Mouse (Mus musculus): ENCODE results near the gene Gm20388. TPM values are rescaled to one million over a fixed set of nuclear protein-coding genes. Genes with fewer than 3 reads are reported as not detected.

Gene Gm20388
- total and polyA plus RNA-seq, 3 experiments: 0.02 to 0.05 TPM; not detected in 1

DNA sequence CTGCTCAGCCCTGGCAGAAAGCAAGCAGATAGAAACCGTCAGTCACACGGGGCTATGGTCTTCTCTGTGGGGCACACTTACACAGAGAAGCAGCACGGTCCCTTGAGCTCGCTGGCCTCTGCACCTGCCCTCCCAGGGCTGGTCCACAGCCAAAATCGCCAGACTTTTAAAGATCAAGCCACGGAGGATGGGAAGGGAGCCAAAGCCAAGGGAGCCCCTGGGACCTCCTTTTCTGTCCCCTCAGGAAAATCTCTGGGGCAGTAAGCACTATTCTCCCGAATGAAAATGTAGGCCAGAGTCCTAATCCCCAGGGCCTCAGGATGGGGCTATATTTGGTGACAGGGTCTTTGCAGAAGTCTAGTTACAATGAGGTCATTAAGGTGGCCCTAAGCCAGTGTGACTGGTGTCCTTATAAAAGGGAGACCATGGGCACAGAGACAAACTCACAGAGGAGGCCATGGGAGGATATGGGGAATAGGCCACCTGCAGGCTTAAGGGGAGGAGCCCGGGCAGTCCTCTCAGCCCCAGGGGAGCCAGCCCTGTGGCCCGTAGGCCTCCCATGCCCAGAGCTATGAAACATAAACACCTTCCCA is 4374.4 kb downstream of the Gm20388 start:
- Histone ChIP-seq H3K36me3 (replicated peaks) (no peaks in the 10 kb centered on the region), H3K9me3 (replicated peaks) (peaks cover 71% of the 10 kb centered on the region), H3K27me3 (ENCODE audit: insufficient read depth, low read length) (0 out of 2 replicates have a peak, but pooled peaks cover 2% of the 10 kb centered on the region), H3K4me3 (ENCODE audit: low read depth, low read length) (no peak overlapping the region), H3K4me1 (ENCODE audit: insufficient read depth, low read depth, low read length) (no peaks in the 10 kb centered on the region)
- no peak for TF ChIP-seq TAL1 (conservative IDR thresholded peaks at IDR 0.05; ENCODE audit: low read depth, low read length)
- no peak for TF ChIP-seq GATA1 (IDR thresholded peaks at IDR 0.05; ENCODE audit: borderline replicate concordance, low read length)
- TF ChIP-seq GATA2 (IDR thresholded peaks at IDR 0.05; ENCODE audit: borderline replicate concordance, low read depth, low read length): no peak
- TF ChIP-seq POLR2AphosphoS5 (IDR thresholded peaks at IDR 0.05; ENCODE audit: insufficient replicate concordance, low read depth, low read length): no peak
- TF ChIP-seq CTCF (IDR thresholded peaks at IDR 0.05; ENCODE audit: low read depth, low read length): no peak
- DNase-seq (ENCODE audit: low spot score): no peak
- no peak for ATAC-seq (ENCODE audit: extremely low read depth, insufficient number of reproducible peaks, low FRiP score, poor library complexity, severe bottlenecking)

GRCm38 (mm10) chr8:124286461-124287124 is 4376.0 kb downstream of the Gm20388 start:
- Histone ChIP-seq H3K9me3 (replicated peaks) (peaks cover 72% of the 10 kb centered on the region), H3K36me3 (replicated peaks) (no peaks in the 10 kb centered on the region), H3K4me3 (ENCODE audit: low read depth, low read length) (no peak overlapping the region), H3K27me3 (ENCODE audit: insufficient read depth, low read length) (0 out of 2 replicates have a peak, but pooled peaks cover 2% of the 10 kb centered on the region), H3K4me1 (ENCODE audit: insufficient read depth, low read depth, low read length) (no peaks in the 10 kb centered on the region)
- ATAC-seq (ENCODE audit: extremely low read depth, insufficient number of reproducible peaks, low FRiP score, poor library complexity, severe bottlenecking) (no peak), DNase-seq (ENCODE audit: low spot score) (no peak)
- TF ChIP-seq GATA1 (IDR thresholded peaks at IDR 0.05; ENCODE audit: borderline replicate concordance, low read length) (no peak), CTCF (IDR thresholded peaks at IDR 0.05; ENCODE audit: low read depth, low read length) (no peak), GATA2 (IDR thresholded peaks at IDR 0.05; ENCODE audit: borderline replicate concordance, low read depth, low read length) (no peak), POLR2AphosphoS5 (IDR thresholded peaks at IDR 0.05; ENCODE audit: insufficient replicate concordance, low read depth, low read length) (no peak), TAL1 (conservative IDR thresholded peaks at IDR 0.05; ENCODE audit: low read depth, low read length) (no peak)

- DNase-seq (ENCODE audit: low spot score) (no peak), ATAC-seq (ENCODE audit: extremely low read depth, insufficient number of reproducible peaks, low FRiP score, poor library complexity, severe bottlenecking) (no peak)
- H3K4me1 ChIP-seq (ENCODE audit: insufficient read depth, low read depth, low read length): no peaks in the 10 kb centered on the region
- H3K4me3 ChIP-seq (ENCODE audit: low read depth, low read length): no peak overlapping the region
- H3K36me3 ChIP-seq (replicated peaks): no peaks in the 10 kb centered on the region
- peaks cover 70% of the 10 kb centered on the region for H3K9me3 ChIP-seq (replicated peaks)
- H3K27me3 ChIP-seq (ENCODE audit: insufficient read depth, low read length): 0 out of 2 replicates have a peak, but pooled peaks cover 2% of the 10 kb centered on the region
- TF ChIP-seq GATA1 (IDR thresholded peaks at IDR 0.05; ENCODE audit: borderline replicate concordance, low read length): no peak
Measured at GRCm38 (mm10) chr8:124288215-124288864, 4377.7 kb downstream of the Gm20388 start.

DNA sequence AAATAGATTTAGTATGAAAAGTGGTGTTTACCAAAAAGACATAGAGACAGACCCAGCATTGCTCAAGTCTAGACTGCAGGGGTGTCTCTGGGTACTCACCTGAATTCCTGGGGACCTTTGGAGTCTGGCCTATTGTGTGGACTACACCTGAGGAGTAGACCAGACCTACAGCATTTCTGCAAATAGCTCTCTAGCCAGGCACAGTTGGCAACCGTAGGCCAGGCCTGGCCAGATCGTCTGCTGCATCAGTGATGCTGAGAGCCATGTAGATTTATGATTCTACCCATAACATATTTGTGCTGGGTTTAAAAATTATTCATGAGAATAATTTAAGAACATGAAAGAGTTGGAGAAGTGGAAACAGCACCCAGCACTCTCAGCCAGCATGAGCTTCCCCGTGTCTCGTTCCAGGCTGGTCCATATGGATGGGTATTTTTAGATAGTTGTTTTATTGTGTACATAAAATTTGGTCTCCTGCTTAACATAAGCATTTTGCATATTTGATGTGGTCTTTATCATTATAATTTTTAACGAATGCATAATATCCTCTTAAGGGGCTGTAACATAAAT is 4378.9 kb downstream of the Gm20388 start:
- H3K36me3 ChIP-seq (replicated peaks): no peaks in the 10 kb centered on the region
- peaks cover 64% of the 10 kb centered on the region for H3K9me3 ChIP-seq (replicated peaks)
- H3K27me3 ChIP-seq (ENCODE audit: insufficient read depth, low read length): no peaks in the 10 kb centered on the region
- DNase-seq (ENCODE audit: low spot score) (no peak), ATAC-seq (ENCODE audit: extremely low read depth, insufficient number of reproducible peaks, low FRiP score, poor library complexity, severe bottlenecking) (no peak)
- H3K4me1 ChIP-seq (ENCODE audit: insufficient read depth, low read depth, low read length): no peaks in the 10 kb centered on the region
- no peak for TF ChIP-seq CTCF (IDR thresholded peaks at IDR 0.05; ENCODE audit: low read depth, low read length)
- no peak overlapping the region for H3K4me3 ChIP-seq (ENCODE audit: low read depth, low read length)

GRCm38 (mm10) chr8:124290911-124291691 is 4380.5 kb downstream of the Gm20388 start:
- ATAC-seq (ENCODE audit: extremely low read depth, insufficient number of reproducible peaks, low FRiP score, poor library complexity, severe bottlenecking): no peak
- Histone ChIP-seq H3K36me3 (replicated peaks) (no peaks in the 10 kb centered on the region), H3K4me3 (ENCODE audit: low read depth, low read length) (no peak overlapping the region), H3K9me3 (replicated peaks) (peaks cover 64% of the 10 kb centered on the region), H3K4me1 (ENCODE audit: insufficient read depth, low read depth, low read length) (no peaks in the 10 kb centered on the region), H3K27me3 (ENCODE audit: insufficient read depth, low read length) (no peaks in the 10 kb centered on the region)
- no peak for TF ChIP-seq GATA2 (IDR thresholded peaks at IDR 0.05; ENCODE audit: borderline replicate concordance, low read depth, low read length)
- no peak for TF ChIP-seq POLR2AphosphoS5 (IDR thresholded peaks at IDR 0.05; ENCODE audit: insufficient replicate concordance, low read depth, low read length)
- TF ChIP-seq GATA1 (IDR thresholded peaks at IDR 0.05; ENCODE audit: borderline replicate concordance, low read length): no peak
- no peak for TF ChIP-seq TAL1 (conservative IDR thresholded peaks at IDR 0.05; ENCODE audit: low read depth, low read length)
- no peak for TF ChIP-seq CTCF (IDR thresholded peaks at IDR 0.05; ENCODE audit: low read depth, low read length)
- no peak for DNase-seq (ENCODE audit: low spot score)

DNA sequence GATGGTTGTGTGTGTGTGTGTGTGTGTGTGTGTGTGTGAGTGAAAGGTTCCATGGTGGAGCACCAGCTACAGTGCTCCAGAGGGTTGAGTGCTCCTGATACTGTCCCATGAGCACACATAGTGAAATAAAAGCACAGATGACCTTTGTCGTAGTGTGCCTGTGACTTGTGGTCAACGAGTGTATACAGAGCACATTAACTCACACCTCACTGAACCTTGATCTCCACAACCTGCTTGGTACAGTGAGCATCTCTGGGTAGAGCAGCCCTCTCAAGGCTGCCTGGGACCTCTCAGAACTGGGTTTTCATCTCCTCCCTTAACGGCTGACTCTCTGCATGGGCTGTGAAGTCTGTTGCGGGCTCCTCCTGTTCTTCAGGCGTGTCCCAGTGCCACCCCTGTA is 4381.1 kb downstream of the Gm20388 start:
- DNase-seq (ENCODE audit: low spot score) (no peak), ATAC-seq (ENCODE audit: extremely low read depth, insufficient number of reproducible peaks, low FRiP score, poor library complexity, severe bottlenecking) (no peak)
- Histone ChIP-seq H3K4me3 (ENCODE audit: low read depth, low read length) (no peak overlapping the region), H3K27me3 (ENCODE audit: insufficient read depth, low read length) (no peaks in the 10 kb centered on the region), H3K36me3 (replicated peaks) (no peaks in the 10 kb centered on the region), H3K9me3 (replicated peaks) (peaks cover 58% of the 10 kb centered on the region), H3K4me1 (ENCODE audit: insufficient read depth, low read depth, low read length) (no peaks in the 10 kb centered on the region)
- no peak for TF ChIP-seq CTCF (IDR thresholded peaks at IDR 0.05; ENCODE audit: low read depth, low read length)
- no peak for TF ChIP-seq POLR2AphosphoS5 (IDR thresholded peaks at IDR 0.05; ENCODE audit: insufficient replicate concordance, low read depth, low read length)
- TF ChIP-seq GATA1 (IDR thresholded peaks at IDR 0.05; ENCODE audit: borderline replicate concordance, low read length): no peak
- TF ChIP-seq TAL1 (conservative IDR thresholded peaks at IDR 0.05; ENCODE audit: low read depth, low read length): no peak
- TF ChIP-seq GATA2 (IDR thresholded peaks at IDR 0.05; ENCODE audit: borderline replicate concordance, low read depth, low read length): no peak

Data from G1E (cell line).